Mouse (Mus musculus): Measurements from ENCODE around the gene Slc39a11. TPM values are rescaled to one million over a fixed set of nuclear protein-coding genes. Genes with fewer than 3 reads are reported as not detected.

The Slc39a11 gene
- polyA plus RNA-seq, 1 experiment from 2014 or later: 56.6 TPM

GRCm38 (mm10) chr11:113476720-113477119 lies 173.2 kb downstream of the Slc39a11 start:
- no peak for ATAC-seq (ENCODE audit: low FRiP score, low TSS enrichment)
- 61% methylated on average over 9 of the region's 9 CpGs for WGBS
- H3K36me3 ChIP-seq (ENCODE audit: control insufficient read depth, insufficient read depth, low read length): no peaks in the 10 kb centered on the region
- no peak overlapping the region for H3K4me2 ChIP-seq (replicated peaks; ENCODE audit: low read depth)
- no peaks in the 10 kb centered on the region; the same call in 1 of the 2 replicates for H3K4me1 ChIP-seq (replicated peaks; ENCODE audit: control insufficient read depth, insufficient read depth)
- H3K9me3 ChIP-seq (ENCODE audit: control insufficient read depth, low read length): no peaks in the 10 kb centered on the region
- DNase-seq (ENCODE audit: low spot score): no peak
- TF ChIP-seq CTCF (IDR thresholded peaks at IDR 0.05; ENCODE audit: low read depth) (no peak), EP300 (optimal IDR thresholded peaks at IDR 0.05) (no peak)
- H3K27ac ChIP-seq (replicated peaks): no peak overlapping the region
- H3K4me3 ChIP-seq (ENCODE audit: low read depth, low read length): no peak overlapping the region
- no peaks in the 10 kb centered on the region for H3K27me3 ChIP-seq (ENCODE audit: control insufficient read depth, insufficient read depth, low read length)
- H3K9ac ChIP-seq (ENCODE audit: low read length): no peak overlapping the region

- WGBS: 75% methylated on average over 5 of the region's 5 CpGs
- no peak for ATAC-seq (ENCODE audit: low FRiP score, low TSS enrichment)
- Histone ChIP-seq H3K36me3 (ENCODE audit: control insufficient read depth, insufficient read depth, low read length) (no peaks in the 10 kb centered on the region), H3K4me3 (ENCODE audit: low read depth, low read length) (no peak overlapping the region), H3K27ac (replicated peaks) (no peak overlapping the region), H3K4me1 (replicated peaks; ENCODE audit: control insufficient read depth, insufficient read depth) (no peaks in the 10 kb centered on the region; the same call in 1 of the 2 replicates), H3K9me3 (ENCODE audit: control insufficient read depth, low read length) (no peaks in the 10 kb centered on the region), H3K27me3 (ENCODE audit: control insufficient read depth, insufficient read depth, low read length) (no peaks in the 10 kb centered on the region), H3K9ac (ENCODE audit: low read length) (no peak overlapping the region), H3K4me2 (replicated peaks; ENCODE audit: low read depth) (no peak overlapping the region)
- no peak for TF ChIP-seq EP300 (optimal IDR thresholded peaks at IDR 0.05)
- TF ChIP-seq CTCF (IDR thresholded peaks at IDR 0.05; ENCODE audit: low read depth): no peak
- DNase-seq (ENCODE audit: low spot score): no peak
Observed at GRCm38 (mm10) chr11:113475491-113475890, 174.4 kb downstream of the Slc39a11 start.

- Histone ChIP-seq H3K9me3 (ENCODE audit: control insufficient read depth, low read length) (no peaks in the 10 kb centered on the region), H3K4me1 (replicated peaks; ENCODE audit: control insufficient read depth, insufficient read depth) (no peaks in the 10 kb centered on the region; the same call in 1 of the 2 replicates), H3K27ac (replicated peaks) (no peak overlapping the region), H3K4me3 (ENCODE audit: low read depth, low read length) (no peak overlapping the region), H3K9ac (ENCODE audit: low read length) (no peak overlapping the region), H3K4me2 (replicated peaks; ENCODE audit: low read depth) (no peak overlapping the region), H3K36me3 (ENCODE audit: control insufficient read depth, insufficient read depth, low read length) (no peaks in the 10 kb centered on the region), H3K27me3 (ENCODE audit: control insufficient read depth, insufficient read depth, low read length) (no peaks in the 10 kb centered on the region)
- TF ChIP-seq EP300 (optimal IDR thresholded peaks at IDR 0.05) (no peak), CTCF (IDR thresholded peaks at IDR 0.05; ENCODE audit: low read depth) (no peak)
- ATAC-seq (ENCODE audit: low FRiP score, low TSS enrichment) (no peak), DNase-seq (ENCODE audit: low spot score) (no peak)
- WGBS: 82% methylated on average over 7 of the region's 7 CpGs
Observed at GRCm38 (mm10) chr11:113473998-113474534, 175.8 kb downstream of the Slc39a11 start.

- Histone ChIP-seq H3K4me1 (replicated peaks; ENCODE audit: control insufficient read depth, insufficient read depth) (no peaks in the 10 kb centered on the region; the same call in 1 of the 2 replicates), H3K36me3 (ENCODE audit: control insufficient read depth, insufficient read depth, low read length) (no peaks in the 10 kb centered on the region), H3K27me3 (ENCODE audit: control insufficient read depth, insufficient read depth, low read length) (no peaks in the 10 kb centered on the region), H3K9me3 (ENCODE audit: control insufficient read depth, low read length) (no peaks in the 10 kb centered on the region), H3K9ac (ENCODE audit: low read length) (no peak overlapping the region), H3K4me2 (replicated peaks; ENCODE audit: low read depth) (no peak overlapping the region), H3K4me3 (ENCODE audit: low read depth, low read length) (no peak overlapping the region), H3K27ac (replicated peaks) (no peak overlapping the region)
- 91% methylated on average over 9 of the region's 9 CpGs for WGBS
- ATAC-seq (ENCODE audit: low FRiP score, low TSS enrichment) (no peak), DNase-seq (ENCODE audit: low spot score) (no peak)
- TF ChIP-seq CTCF (IDR thresholded peaks at IDR 0.05; ENCODE audit: low read depth) (no peak), EP300 (optimal IDR thresholded peaks at IDR 0.05) (no peak)
Observed at GRCm38 (mm10) chr11:113471936-113472335, 177.9 kb downstream of the Slc39a11 start.

GRCm38 (mm10) chr11:113469919-113470785 lies 179.7 kb downstream of the Slc39a11 start:
- no peak for DNase-seq (ENCODE audit: low spot score)
- no peak for ATAC-seq (ENCODE audit: low FRiP score, low TSS enrichment)
- no peak overlapping the region for H3K9ac ChIP-seq (ENCODE audit: low read length)
- no peak overlapping the region for H3K4me3 ChIP-seq (ENCODE audit: low read depth, low read length)
- no peaks in the 10 kb centered on the region for H3K27me3 ChIP-seq (ENCODE audit: control insufficient read depth, insufficient read depth, low read length)
- 52% methylated on average over 17 of the region's 17 CpGs for WGBS
- no peaks in the 10 kb centered on the region for H3K36me3 ChIP-seq (ENCODE audit: control insufficient read depth, insufficient read depth, low read length)
- H3K4me2 ChIP-seq (replicated peaks; ENCODE audit: low read depth): no peak overlapping the region
- no peaks in the 10 kb centered on the region for H3K9me3 ChIP-seq (ENCODE audit: control insufficient read depth, low read length)
- no peak overlapping the region for H3K27ac ChIP-seq (replicated peaks)
- no peaks in the 10 kb centered on the region; the same call in 1 of the 2 replicates for H3K4me1 ChIP-seq (replicated peaks; ENCODE audit: control insufficient read depth, insufficient read depth)
- TF ChIP-seq EP300 (optimal IDR thresholded peaks at IDR 0.05) (no peak), CTCF (IDR thresholded peaks at IDR 0.05; ENCODE audit: low read depth) (no peak)

- no peak for ATAC-seq (ENCODE audit: low FRiP score, low TSS enrichment)
- 80% methylated on average over 10 of the region's 10 CpGs for WGBS
- H3K4me2 ChIP-seq (replicated peaks; ENCODE audit: low read depth): no peak overlapping the region
Observed at GRCm38 (mm10) chr11:113468016-113468415, 181.9 kb downstream of the Slc39a11 start.

More at GRCm38 (mm10) chr11:113468016-113468415, 181.9 kb downstream of the Slc39a11 start:
- Histone ChIP-seq H3K4me3 (ENCODE audit: low read depth, low read length) (no peak overlapping the region), H3K4me1 (replicated peaks; ENCODE audit: control insufficient read depth, insufficient read depth) (no peaks in the 10 kb centered on the region), H3K36me3 (ENCODE audit: control insufficient read depth, insufficient read depth, low read length) (no peaks in the 10 kb centered on the region), H3K27me3 (ENCODE audit: control insufficient read depth, insufficient read depth, low read length) (no peaks in the 10 kb centered on the region), H3K9ac (ENCODE audit: low read length) (no peak overlapping the region), H3K9me3 (ENCODE audit: control insufficient read depth, low read length) (no peaks in the 10 kb centered on the region), H3K27ac (replicated peaks) (no peak overlapping the region)
- DNase-seq (ENCODE audit: low spot score): no peak
- TF ChIP-seq CTCF (IDR thresholded peaks at IDR 0.05; ENCODE audit: low read depth): no peak
- no peak for TF ChIP-seq EP300 (optimal IDR thresholded peaks at IDR 0.05)
